Mouse (Mus musculus) erythroblast, embryonic 14.5 days (primary cell): Measurements from ENCODE around the gene Atad5. TPM values are rescaled to one million over a fixed set of nuclear protein-coding genes. Genes with fewer than 3 reads are reported as not detected.
"Not testable (repeated sequence)": the region's sequence is repeated elsewhere in the genome, so short reads cannot be mapped to it uniquely, and the experiment has no call there.

ENCODE experiments used
- H3K27me3 ChIP-seq: 2 replicates; pipeline ENCODE4 v1.6.1; 2012; ENCODE audit warnings: inconsistent platforms; ENCODE audit not compliant: control insufficient read depth
- H3K36me3 ChIP-seq: 2 replicates; pipeline ENCODE4 v1.6.1; 2012; ENCODE audit warnings: mild to moderate bottlenecking, inconsistent platforms; ENCODE audit not compliant: control insufficient read depth
- H3K4me1 ChIP-seq: 2 replicates; pipeline ENCODE4 v1.6.1; 2012; ENCODE audit warnings: inconsistent platforms; ENCODE audit not compliant: control insufficient read depth
- H3K4me3 ChIP-seq: replicated peaks from 2 replicates; pipeline ENCODE3; 2012; ENCODE audit warnings: moderate library complexity, mild to moderate bottlenecking, inconsistent platforms
- H3K9me3 ChIP-seq: 2 replicates; pipeline ENCODE4 v1.6.1; 2012; ENCODE audit warnings: low read length, inconsistent platforms, mixed read lengths; ENCODE audit not compliant: control insufficient read depth
- GATA1 ChIP-seq: IDR thresholded peaks from 2 replicates; pipeline ENCODE4 v1.6.1; 2012; ENCODE audit warnings: low read length, inconsistent platforms, mixed read lengths
- TAL1 ChIP-seq: IDR thresholded peaks from 3 replicates; pipeline ENCODE4 v1.6.1; 2012; ENCODE audit warnings: low read length, inconsistent platforms, mixed read lengths
- polyA plus RNA-seq: library from polyadenylated mRNA; stranded (reverse); fragments of >175 nt; gene quantifications from 2 replicates; pipeline ENCODE4 v1.2.3, GENCODE M21; 2012

Atad5 gene
- polyA plus RNA-seq, 1 experiment = 0.47 TPM

- Histone ChIP-seq H3K27me3 (no peaks in the 10 kb centered on the region), H3K4me3 (peak within 1 kb of the TSS; percentile 76), H3K36me3 (peaks cover 33% of the 10 kb centered on the region), H3K9me3 (no peaks in the 10 kb centered on the region), H3K4me1 (peaks cover 25% of the 10 kb centered on the region)
- TF ChIP-seq GATA1 = peak; percentile 27; the same call in 1 of the 2 replicates
- no peak for TF ChIP-seq TAL1
Observed at GRCm38 (mm10) chr11:80141825-80142521, 52.8 kb downstream of the Atad5 start, which contains the start of gene Tefm. Gene Tefm (minus strand): TSS chr11:80142175.

GRCm38 (mm10) chr11:80142872-80143271, 53.7 kb downstream of the Atad5 start:
- no peak for TF ChIP-seq GATA1
- TF ChIP-seq TAL1 = no peak
- Histone ChIP-seq H3K36me3 (peaks cover 24% of the 10 kb centered on the region), H3K9me3 (no peaks in the 10 kb centered on the region), H3K4me3 (peak overlapping the region; percentile 76), H3K27me3 (no peaks in the 10 kb centered on the region), H3K4me1 (peaks cover 27% of the 10 kb centered on the region)

GRCm38 (mm10) chr11:80145787-80146275, 56.6 kb downstream of the Atad5 start:
- Histone ChIP-seq H3K4me3 (no peak overlapping the region), H3K27me3 (no peaks in the 10 kb centered on the region), H3K36me3 (no peaks in the 10 kb centered on the region), H3K9me3 (no peaks in the 10 kb centered on the region), H3K4me1 (peaks cover 27% of the 10 kb centered on the region)
- no peak for TF ChIP-seq GATA1
- TF ChIP-seq TAL1 = no peak

GRCm38 (mm10) chr11:80147748-80148147, 58.5 kb downstream of the Atad5 start:
- peaks cover 9% of the 10 kb centered on the region for H3K27me3 ChIP-seq
- H3K4me1 ChIP-seq = peaks cover 13% of the 10 kb centered on the region
- no peak overlapping the region for H3K4me3 ChIP-seq
- H3K36me3 ChIP-seq = no peaks in the 10 kb centered on the region
- no peak for TF ChIP-seq GATA1
- no peak for TF ChIP-seq TAL1
- no peaks in the 10 kb centered on the region for H3K9me3 ChIP-seq

GRCm38 (mm10) chr11:80148313-80148712, 59.1 kb downstream of the Atad5 start:
- Histone ChIP-seq H3K4me3 (no peak overlapping the region), H3K4me1 (peaks cover 9% of the 10 kb centered on the region), H3K9me3 (no peaks in the 10 kb centered on the region), H3K36me3 (no peaks in the 10 kb centered on the region), H3K27me3 (peaks cover 10% of the 10 kb centered on the region)
- TF ChIP-seq TAL1 (no peak), GATA1 (no peak)

- peaks cover 15% of the 10 kb centered on the region for H3K4me1 ChIP-seq
- not testable (repeated sequence) for H3K9me3 ChIP-seq, H3K36me3 ChIP-seq, H3K4me3 ChIP-seq
- peaks cover 16% of the 10 kb centered on the region for H3K27me3 ChIP-seq
Observed at GRCm38 (mm10) chr11:80148974-80149373, 59.8 kb downstream of the Atad5 start.

GRCm38 (mm10) chr11:80149412-80150023, 60.3 kb downstream of the Atad5 start:
- Histone ChIP-seq H3K9me3 (peaks cover 1% of the 10 kb centered on the region; the same call in 1 of the 2 replicates), H3K4me1 (peaks cover 21% of the 10 kb centered on the region), H3K27me3 (peaks cover 22% of the 10 kb centered on the region), H3K4me3 (no peak overlapping the region), H3K36me3 (no peaks in the 10 kb centered on the region)
- TF ChIP-seq TAL1 (no peak), GATA1 (no peak)

GRCm38 (mm10) chr11:80150566-80150965, 61.4 kb downstream of the Atad5 start:
- H3K27me3 ChIP-seq = peaks cover 32% of the 10 kb centered on the region

GRCm38 (mm10) chr11:80151541-80151940, 62.3 kb downstream of the Atad5 start:
- H3K9me3 ChIP-seq = peaks cover 5% of the 10 kb centered on the region; the same call in 1 of the 2 replicates
- peaks cover 41% of the 10 kb centered on the region for H3K27me3 ChIP-seq
- H3K4me1 ChIP-seq = peaks cover 19% of the 10 kb centered on the region
- TF ChIP-seq GATA1 (no peak), TAL1 (no peak)
- no peak overlapping the region for H3K4me3 ChIP-seq
- no peaks in the 10 kb centered on the region for H3K36me3 ChIP-seq

More at GRCm38 (mm10) chr11:80150566-80150965, 61.4 kb downstream of the Atad5 start:
- no peak for TF ChIP-seq TAL1
- no peak for TF ChIP-seq GATA1
- Histone ChIP-seq H3K9me3 (peaks cover 5% of the 10 kb centered on the region; the same call in 1 of the 2 replicates), H3K4me3 (no peak overlapping the region), H3K36me3 (no peaks in the 10 kb centered on the region), H3K4me1 (peaks cover 24% of the 10 kb centered on the region)
